9 mouse cellular contexts compared by ENCODE assay signal in the genomic region with DNA sequence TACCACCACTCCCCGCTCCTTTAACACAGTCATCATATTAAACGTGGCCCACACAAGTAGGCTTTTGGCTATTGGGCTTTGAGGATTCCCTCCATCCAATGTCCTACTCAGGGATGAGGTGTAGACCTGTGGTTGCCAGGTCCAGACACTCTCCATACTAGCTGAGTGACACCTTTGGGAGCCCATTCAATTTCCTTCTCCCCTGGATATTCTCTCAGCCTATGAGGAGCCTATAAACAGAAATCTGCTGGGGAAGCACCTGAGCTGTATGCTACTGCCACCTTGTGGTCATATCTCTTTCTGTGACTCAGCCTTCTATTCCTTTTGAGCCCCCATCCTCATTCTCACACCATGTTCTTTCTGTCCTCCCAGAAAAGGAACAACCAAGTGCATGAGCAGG.
DNase-seq lines count a peak whose midpoint lies in the region; ATAC-seq and TF ChIP-seq lines count a peak whose summit lies in the region.
"Had no signal": no experiment of that assay in that cellular context is flagged by ENCODE, and none has a peak within 500 bp of the region (broad histone marks: within the 10 kb centered on the region; RNA-seq: fewer than 3 reads in every experiment).

No protein-coding gene starts in this region.

- no peak overlapping the region for H3K4me3 ChIP-seq in left cerebral cortex, adult 2 months
- no peak overlapping the region for H3K4me3 ChIP-seq in forebrain, embryonic 16.5 days (replicated peaks; ENCODE audit: low read length)
- no peak overlapping the region for H3K4me3 ChIP-seq in midbrain, embryonic 11.5 days (ENCODE audit: low read depth, low read length)
- H3K4me3 ChIP-seq: neural tube, embryonic 13.5 days had no signal

- H3K9ac ChIP-seq in forebrain, embryonic 16.5 days (replicated peaks; ENCODE audit: low read depth, low read length), result no peak overlapping the region
- no peak overlapping the region for H3K9ac ChIP-seq in midbrain, embryonic 11.5 days (ENCODE audit: low read length)
- H3K9ac ChIP-seq: neural tube, embryonic 13.5 days had no signal

- H3K4me1 ChIP-seq in forebrain, embryonic 16.5 days (replicated peaks; ENCODE audit: control insufficient read depth, insufficient read depth, low read length), result no peaks in the 10 kb centered on the region
- H3K4me1 ChIP-seq in midbrain, embryonic 11.5 days (ENCODE audit: control insufficient read depth, insufficient read depth, low read length), result peaks cover 6% of the 10 kb centered on the region
- H3K4me1 ChIP-seq: neural tube, embryonic 13.5 days had no signal

- no peak overlapping the region for H3K4me2 ChIP-seq in forebrain, embryonic 16.5 days (ENCODE audit: low read length)
- H3K4me2 ChIP-seq in midbrain, embryonic 11.5 days, result no peak overlapping the region
- H3K4me2 ChIP-seq: neural tube, embryonic 13.5 days had no signal

- H3K27me3 ChIP-seq in forebrain, embryonic 16.5 days (replicated peaks; ENCODE audit: control insufficient read depth, insufficient read depth, low read length), result no peaks in the 10 kb centered on the region
- H3K27me3 ChIP-seq in midbrain, embryonic 11.5 days (ENCODE audit: control insufficient read depth, insufficient read depth, low read length), result no peaks in the 10 kb centered on the region
- H3K27me3 ChIP-seq: neural tube, embryonic 13.5 days had no signal

- no peak overlapping the region for H3K27ac ChIP-seq in left cerebral cortex, adult 2 months
- no peak overlapping the region for H3K27ac ChIP-seq in forebrain, embryonic 16.5 days (ENCODE audit: low read length)
- no peak overlapping the region for H3K27ac ChIP-seq in midbrain, embryonic 11.5 days (ENCODE audit: low read depth, low read length)
- H3K27ac ChIP-seq: neural tube, embryonic 13.5 days had no signal

- intact Hi-C loops in left cerebral cortex, adult 2 months (cut with DNase I), result no loop called here

- H3K9me3 ChIP-seq in forebrain, embryonic 16.5 days (ENCODE audit: control insufficient read depth, low read length), result no peaks in the 10 kb centered on the region
- H3K9me3 ChIP-seq in midbrain, embryonic 11.5 days (ENCODE audit: control insufficient read depth, low read length), result no peaks in the 10 kb centered on the region
- H3K9me3 ChIP-seq: neural tube, embryonic 13.5 days had no signal

- peak; percentile 59 for TF ChIP-seq CTCF in left cerebral cortex, adult 2 months (IDR thresholded peaks at IDR 0.05)

- 93% methylated on average over 2 of the region's 2 CpGs for WGBS in forebrain, embryonic 16.5 days
- WGBS in midbrain, embryonic 11.5 days, result 92% methylated on average over 2 of the region's 2 CpGs

- ATAC-seq in forebrain, embryonic 16.5 days, result peak; percentile 38; the same call in 1 of the 2 replicates
- peak; percentile 60 for ATAC-seq in midbrain, embryonic 11.5 days (ENCODE audit: low FRiP score)

- H3K36me3 ChIP-seq in forebrain, embryonic 16.5 days (ENCODE audit: control insufficient read depth, insufficient read depth), result no peaks in the 10 kb centered on the region
- H3K36me3 ChIP-seq in midbrain, embryonic 11.5 days (ENCODE audit: control insufficient read depth, insufficient read depth, low read length), result no peaks in the 10 kb centered on the region
- H3K36me3 ChIP-seq: neural tube, embryonic 13.5 days had no signal

- no peak for DNase-seq in left cerebral cortex, adult 2 months (ENCODE audit: extremely low spot score in 1 of 2, low spot score in 2 of 2)
- DNase-seq in left cerebral cortex, adult 8-10 months (ENCODE audit: low spot score in 2 of 2), result no peak
- DNase-seq in WW6 (ENCODE audit: low read depth, low spot score), result peak; percentile 20
- DNase-seq in midbrain, embryonic 11.5 days (ENCODE audit: low spot score, missing footprints), result no peak
- no peak for DNase-seq in right cerebral cortex, postnatal 4 days
- DNase-seq in spleen, adult 12 weeks (ENCODE audit: low spot score), result no peak
- DNase-seq in ovary, postnatal 10 days (ENCODE audit: low spot score), result no peak
